Mouse (Mus musculus) CD4-positive, CD25-positive, alpha-beta regulatory T cell, adult 4 months (primary cell): ENCODE data around the gene Wdr44. TPM values are rescaled to one million over a fixed set of nuclear protein-coding genes. Genes with fewer than 3 reads are reported as not detected.
"Not testable (repeated sequence)": the region's sequence is repeated elsewhere in the genome, so short reads cannot be mapped to it uniquely, and the experiment has no call there.

ENCODE experiments used
- ATAC-seq: one replicate; pipeline ENCODE4 v1.8.0; 2017
- polyA plus RNA-seq, 2 experiments: library from polyadenylated mRNA; unstranded; fragments of 100-300 nt; shearing (Covaris generic); gene quantifications; one replicate each; pipeline ENCODE4 v1.2.1; 2017

Gene Wdr44
- polyA plus RNA-seq = 10 to 100 TPM; 35.7 to 36.2 TPM

DNA sequence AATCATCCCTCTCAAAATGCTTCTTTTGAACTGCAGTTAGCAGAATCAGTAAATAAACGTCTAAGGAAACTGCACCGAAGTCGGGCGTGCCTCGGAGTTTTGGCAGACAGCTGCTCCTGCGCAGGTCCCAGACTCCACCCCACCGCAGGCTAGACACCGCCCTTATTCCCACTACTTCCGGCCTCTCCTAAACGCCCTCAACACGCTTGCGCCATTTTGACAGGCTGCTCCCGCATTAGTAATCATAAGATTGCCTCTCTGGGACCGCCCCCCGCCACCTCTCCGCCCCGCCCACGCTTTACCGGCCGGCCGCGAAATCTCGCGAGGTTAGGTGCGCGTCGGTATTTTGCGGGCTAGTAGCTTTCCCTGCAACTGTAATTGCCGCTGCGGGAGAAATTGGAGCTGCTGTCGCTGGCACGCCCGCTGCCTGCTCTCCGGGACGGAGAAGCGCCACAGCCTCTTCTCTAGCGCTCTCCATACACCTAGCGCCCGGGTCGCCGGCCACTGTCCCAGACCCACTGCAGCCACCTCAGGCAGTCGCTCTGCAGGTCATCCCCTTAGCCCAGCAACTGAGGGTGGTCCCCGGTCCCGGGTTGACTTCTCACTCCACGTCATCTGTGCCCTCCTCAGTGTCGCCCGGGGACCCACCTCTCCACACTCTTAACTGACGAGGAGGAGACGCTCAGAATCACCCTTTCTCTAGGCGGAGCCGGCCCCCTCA lies at the start of gene Wdr44:
Gene Wdr44, plus strand, starts transcription at position 330 of the 721 bp plus-strand sequence.
- peak; percentile 90 for ATAC-seq

GRCm38 (mm10) chrX:23648371-23648770 lies 44.5 kb upstream of the Wdr44 start:
- no peak for ATAC-seq

GRCm38 (mm10) chrX:23662216-23662615 lies 30.6 kb upstream of the Wdr44 start:
- ATAC-seq = no peak

- ATAC-seq = peak; percentile 57
These were observed 19.7 kb upstream of the Wdr44 start for GRCm38 (mm10) chrX:23673193-23673592.

- ATAC-seq = no peak
These were observed 17.4 kb upstream of the Wdr44 start for GRCm38 (mm10) chrX:23675450-23675849.

- no peak for ATAC-seq
These were observed 16.3 kb upstream of the Wdr44 start for GRCm38 (mm10) chrX:23676583-23676982.

GRCm38 (mm10) chrX:23677511-23677910 lies 15.3 kb upstream of the Wdr44 start:
- no peak for ATAC-seq

DNA sequence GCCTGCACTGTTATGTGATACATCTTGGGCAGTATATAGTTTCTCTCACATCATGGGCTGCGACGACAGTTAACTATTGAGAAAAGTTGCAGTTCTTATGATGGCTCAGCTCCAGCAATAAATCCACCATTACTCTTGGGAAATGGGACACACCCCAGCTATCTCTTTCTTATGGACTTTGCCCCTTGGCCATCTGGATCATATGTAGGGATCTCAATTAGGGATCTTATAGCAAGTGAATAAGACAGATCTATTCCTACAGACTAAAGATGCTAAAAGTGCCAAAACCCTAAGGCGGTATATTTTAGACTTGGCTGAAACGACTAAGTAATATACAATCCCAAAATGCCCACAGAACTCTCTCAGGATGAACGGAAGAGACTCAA lies 522 bp upstream of the Wdr44 start:
- ATAC-seq = no peak

DNA sequence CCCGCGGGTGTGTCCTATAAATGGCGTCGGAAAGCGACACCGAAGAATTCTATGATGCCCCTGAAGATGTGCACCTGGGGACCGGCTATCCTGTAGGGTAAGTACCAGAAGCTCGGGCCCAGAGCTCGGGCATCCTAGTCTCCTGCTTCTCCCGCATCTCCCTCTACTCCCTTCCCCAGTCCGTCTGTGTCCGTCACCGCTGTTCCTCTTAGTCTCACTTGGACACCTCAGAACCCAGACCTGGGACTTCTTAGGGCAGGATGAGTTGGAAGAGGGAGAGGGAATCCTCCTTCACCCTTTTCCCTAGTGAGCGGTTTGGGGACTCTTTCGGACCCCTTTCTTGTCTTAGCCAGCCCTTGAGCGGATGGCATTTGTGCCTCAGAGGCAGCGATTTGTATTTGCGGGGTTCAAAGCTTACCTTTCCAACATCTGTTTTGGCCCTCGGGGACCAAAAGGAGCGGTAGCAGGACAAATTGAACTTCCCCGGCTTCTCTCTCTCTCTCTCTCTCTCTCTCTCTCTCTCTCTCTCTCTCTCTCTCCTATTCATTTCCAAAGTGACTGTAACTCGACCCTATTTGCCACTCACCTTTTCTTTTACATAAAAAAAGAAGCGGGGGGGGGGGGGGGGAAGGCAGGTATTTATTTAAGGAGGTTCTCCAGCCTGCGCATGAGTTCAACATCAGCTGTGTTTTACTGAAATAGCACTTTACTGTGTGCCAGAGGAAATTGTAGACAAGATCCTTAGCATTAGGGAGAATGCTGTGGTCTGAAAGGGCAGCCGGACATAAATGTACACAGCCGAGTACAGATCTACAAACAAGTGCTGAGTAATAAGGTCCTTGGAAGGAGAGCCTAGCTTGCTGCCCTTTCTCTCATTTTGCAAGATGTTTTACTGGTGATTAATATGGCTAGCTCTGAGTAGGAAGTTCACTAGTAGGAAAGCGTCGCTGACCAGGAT lies 871 bp downstream of the Wdr44 start:
- ATAC-seq = peak; percentile 27

DNA sequence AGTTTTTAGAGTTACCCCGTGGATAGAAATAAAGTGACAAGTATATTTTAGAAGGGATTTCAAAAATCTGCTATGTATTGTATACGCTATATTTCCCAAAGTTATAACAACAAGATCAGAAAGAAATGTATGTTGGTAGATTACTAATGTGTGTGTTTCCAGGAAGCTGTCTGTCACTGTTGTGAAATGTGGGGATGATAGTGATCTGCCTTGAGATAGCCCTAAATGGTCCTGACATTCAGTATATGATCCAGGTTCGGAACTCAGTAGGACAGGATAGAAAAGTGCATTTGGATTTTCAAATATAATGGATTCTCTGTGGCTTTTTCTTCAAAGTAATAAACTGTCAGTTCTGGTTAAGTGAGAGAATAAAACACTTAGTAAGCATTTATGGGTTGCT lies 1.7 kb downstream of the Wdr44 start:
- ATAC-seq = no peak

- no peak for ATAC-seq
These were observed 2.3 kb downstream of the Wdr44 start for GRCm38 (mm10) chrX:23695109-23695508.

DNA sequence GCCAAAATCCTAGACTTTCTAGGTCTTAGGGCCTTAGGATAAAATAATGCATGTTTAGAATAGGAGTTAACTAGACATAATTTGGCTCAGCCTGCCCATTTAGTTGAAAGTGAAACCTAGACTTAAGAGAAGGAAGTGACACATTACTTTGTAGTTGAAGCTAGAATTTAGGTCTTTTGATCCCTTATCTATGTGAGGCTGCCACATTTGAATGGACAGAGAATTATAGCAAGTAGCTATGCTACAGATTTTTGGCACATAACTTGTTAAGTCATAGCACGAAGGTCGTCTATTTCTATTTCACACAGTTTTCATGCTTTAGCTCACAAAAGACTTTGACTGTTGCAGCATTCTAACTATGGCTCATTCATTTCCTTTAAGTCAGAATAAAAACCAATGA lies 4.5 kb downstream of the Wdr44 start:
- ATAC-seq = peak; percentile 59

DNA sequence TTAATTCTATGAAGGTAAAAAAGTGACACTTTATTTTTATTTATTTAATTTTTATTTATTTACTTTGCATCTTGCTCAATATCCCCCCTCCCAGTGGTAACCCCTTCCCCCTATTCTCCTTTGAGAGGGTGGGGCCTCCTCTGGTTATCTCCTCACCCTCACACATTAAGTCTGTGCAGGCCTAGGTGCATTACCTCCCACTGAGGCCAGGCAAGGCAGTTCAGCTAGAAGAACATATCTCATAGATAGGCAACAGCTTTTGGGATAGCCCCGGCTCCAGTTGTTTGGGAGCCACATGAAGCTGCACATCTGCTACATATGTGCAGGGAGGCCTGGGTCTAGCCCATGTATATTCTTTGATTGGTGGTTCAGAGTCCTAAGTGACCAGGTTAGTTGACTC lies 6.2 kb downstream of the Wdr44 start:
- ATAC-seq = no peak

DNA sequence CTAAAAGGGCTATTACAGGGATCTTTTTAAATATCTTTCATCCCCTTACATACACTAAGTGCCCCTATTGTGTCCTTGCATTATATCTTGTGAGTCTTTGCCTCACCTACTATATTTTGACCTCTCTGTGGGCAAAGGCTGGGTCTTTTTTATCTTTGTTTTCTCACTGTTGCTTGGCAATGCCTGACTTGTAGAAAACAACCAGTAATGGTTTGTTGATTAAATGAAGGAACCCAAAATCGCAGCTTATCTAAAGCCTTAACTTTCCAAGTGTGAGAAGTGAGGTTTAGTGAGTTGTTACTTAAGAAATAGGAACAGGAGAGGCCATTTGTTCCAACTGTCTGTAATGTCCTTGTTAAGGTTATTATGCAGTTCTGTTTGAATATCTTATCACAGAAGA lies 24.4 kb downstream of the Wdr44 start:
- no peak for ATAC-seq

DNA sequence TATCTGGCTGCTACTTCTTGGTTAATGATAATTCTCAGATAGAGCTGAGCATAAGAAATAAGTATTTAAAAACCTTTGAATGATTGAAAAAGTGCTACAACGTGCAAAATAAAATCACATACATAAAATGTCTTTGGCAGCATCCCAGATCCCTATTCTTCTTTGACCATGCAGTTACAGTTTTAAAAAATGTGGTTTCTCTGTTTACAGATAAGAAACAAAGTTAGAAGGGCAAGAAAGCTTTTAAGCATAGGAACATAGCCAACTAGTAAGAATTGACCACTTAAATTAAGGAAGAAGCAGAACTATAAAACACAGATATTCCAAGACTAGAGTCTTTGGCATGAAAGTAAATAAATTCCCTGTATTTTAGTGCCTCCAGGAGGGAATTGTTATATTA lies 34.6 kb downstream of the Wdr44 start:
- ATAC-seq = no peak

DNA sequence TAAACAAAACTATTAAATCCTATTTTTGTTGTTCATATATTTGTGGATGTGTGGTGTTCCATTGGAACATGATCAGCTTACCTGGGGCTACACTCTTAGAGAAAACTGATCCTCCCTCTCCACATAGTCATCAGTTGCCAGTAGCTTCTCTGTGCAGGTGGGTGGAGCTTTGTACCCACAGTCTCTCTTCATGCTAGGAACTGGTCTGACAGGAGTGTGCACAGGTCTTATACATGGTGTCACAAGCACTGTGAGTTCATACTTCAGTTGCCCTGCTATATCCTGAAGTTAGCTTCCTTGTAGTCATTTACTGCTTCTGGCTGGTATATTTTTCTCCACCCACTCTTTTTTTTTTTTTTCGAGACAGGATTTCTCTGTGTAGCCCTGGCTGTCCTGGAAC lies 61.8 kb downstream of the Wdr44 start:
- ATAC-seq = no peak

DNA sequence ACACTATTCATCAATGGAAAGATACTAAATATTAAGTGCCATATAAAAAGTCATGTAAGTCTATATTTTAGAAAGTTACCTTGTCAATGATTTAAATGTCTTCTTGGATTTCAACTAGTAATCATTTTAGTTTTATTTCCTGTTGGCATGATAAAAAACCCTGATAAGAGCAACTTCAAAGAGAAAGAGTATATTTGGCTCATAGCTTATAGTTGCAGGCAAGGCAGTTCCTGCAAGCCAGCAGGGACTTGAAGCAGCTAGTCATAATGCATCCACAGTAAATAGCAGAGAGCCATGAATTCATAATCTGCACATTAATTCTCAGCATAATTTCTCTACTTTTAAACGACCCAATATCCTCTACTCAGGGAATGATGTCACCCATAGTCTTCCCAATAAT lies 75.0 kb downstream of the Wdr44 start:
- ATAC-seq = peak; percentile 69

GRCm38 (mm10) chrX:23807125-23807524 lies 114.3 kb downstream of the Wdr44 start:
- ATAC-seq = no peak

GRCm38 (mm10) chrX:23810365-23810764 lies 117.5 kb downstream of the Wdr44 start:
- ATAC-seq = peak; percentile 71

DNA sequence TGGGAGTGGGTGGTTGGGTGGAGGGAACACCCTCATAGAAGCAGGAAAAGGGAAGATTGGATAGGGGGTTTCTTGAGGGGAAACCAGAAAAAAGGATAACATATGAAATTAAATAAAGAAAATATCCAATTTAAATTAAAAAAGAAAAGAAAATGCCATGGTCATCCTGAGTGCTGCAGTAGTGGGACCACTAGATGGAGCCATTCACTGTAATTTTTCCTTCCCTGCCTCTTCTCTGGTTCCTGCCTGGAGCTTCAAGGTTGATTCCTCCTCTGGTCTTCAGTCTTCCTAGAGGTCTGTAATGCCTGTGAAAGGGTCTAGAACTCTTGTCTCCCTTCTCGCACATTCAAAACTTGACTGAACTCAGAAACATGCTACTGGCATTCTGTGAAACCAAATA lies 120.4 kb downstream of the Wdr44 start:
- not testable (repeated sequence) for ATAC-seq

- ATAC-seq = not testable (repeated sequence)
These were observed 130.0 kb downstream of the Wdr44 start for GRCm38 (mm10) chrX:23822885-23823284.

DNA sequence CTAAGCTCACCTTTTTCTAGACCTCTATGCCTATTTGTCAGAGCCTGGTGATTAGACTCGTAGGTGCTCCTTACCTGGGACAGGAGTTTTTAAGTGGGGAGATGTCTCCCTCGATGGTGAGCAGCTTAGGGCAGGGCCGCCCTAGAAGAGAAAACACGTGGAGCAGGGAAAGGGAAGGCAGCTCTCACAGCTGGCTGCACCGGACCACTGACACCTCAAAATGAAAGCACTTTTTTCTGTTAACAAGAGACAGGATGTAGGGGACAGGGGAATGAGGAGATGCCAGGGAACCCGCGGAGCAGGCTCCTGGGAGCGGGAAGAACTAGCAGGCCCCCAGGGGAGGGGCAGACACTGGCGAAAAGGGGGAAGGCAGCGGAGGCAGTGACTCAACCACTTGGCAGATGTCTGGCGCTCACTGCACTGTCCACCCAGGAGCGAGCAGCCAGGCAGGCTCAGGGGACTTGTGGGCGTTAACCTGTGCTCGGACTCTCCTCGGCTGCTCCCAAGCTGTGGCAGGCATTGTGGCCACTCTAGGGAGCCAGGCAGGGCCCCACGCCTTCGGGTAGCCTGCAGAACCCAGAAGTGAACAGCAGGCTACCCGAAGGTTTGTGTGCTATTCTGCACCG lies 130.7 kb downstream of the Wdr44 start:
- no peak for ATAC-seq

GRCm38 (mm10) chrX:23833784-23834183 lies 140.9 kb downstream of the Wdr44 start:
- not testable (repeated sequence) for ATAC-seq
